Mouse (Mus musculus) stomach, embryonic 14.5 days (tissue): Measurements from ENCODE around the gene 1700001P01Rik. TPM values are rescaled to one million over a fixed set of nuclear protein-coding genes. Genes with fewer than 3 reads are reported as not detected.

Source experiments
- ATAC-seq: fragments of 200-750 bp; cut with Nextera tagmentation; 2 replicates; pipeline ENCODE4 v1.8.0; 2017; ENCODE audit warnings: low read depth, moderate TSS enrichment; ENCODE audit not compliant: insufficient number of reproducible peaks, insufficient read depth, low FRiP score
- H3K27ac ChIP-seq: fragments of 300-500 bp; sonication (generic); 2 replicates; pipeline ENCODE4 v1.5.1; 2014; ENCODE audit warnings: mild to moderate bottlenecking, low read length, moderate library complexity, mixed read lengths
- H3K27me3 ChIP-seq: fragments of 300-500 bp; sonication (generic); 2 replicates; pipeline ENCODE4 v1.6.1; 2014; ENCODE audit warnings: low read length, control low read depth, mixed read lengths; ENCODE audit not compliant: control insufficient read depth, insufficient read depth
- H3K36me3 ChIP-seq: fragments of 300-500 bp; sonication (generic); 2 replicates; pipeline ENCODE4 v1.6.1; 2014; ENCODE audit warnings: mild to moderate bottlenecking, control low read depth, low read length, moderate library complexity, mixed read lengths; ENCODE audit not compliant: control insufficient read depth, insufficient read depth
- H3K4me1 ChIP-seq: fragments of 300-500 bp; sonication (generic); 2 replicates; pipeline ENCODE4 v1.6.1; 2014; ENCODE audit warnings: low read length, control low read depth, mixed read lengths; ENCODE audit not compliant: control insufficient read depth, insufficient read depth
- H3K4me2 ChIP-seq: fragments of 300-500 bp; sonication (generic); replicated peaks from 2 replicates; pipeline ENCODE4 v1.6.1; 2014; ENCODE audit warnings: low read depth, low read length, control low read depth
- H3K4me3 ChIP-seq: fragments of 300-500 bp; sonication (generic); 2 replicates; pipeline ENCODE4 v1.5.1; 2014; ENCODE audit warnings: low read depth, low read length, control low read depth
- H3K9ac ChIP-seq: fragments of 300-500 bp; sonication (generic); replicated peaks from 2 replicates; pipeline ENCODE4 v1.6.1; 2014; ENCODE audit warnings: low read depth, mild to moderate bottlenecking, control low read depth, low read length, moderate library complexity, mixed read lengths
- H3K9me3 ChIP-seq: fragments of 300-500 bp; sonication (generic); 2 replicates; pipeline ENCODE4 v1.6.1; 2016; ENCODE audit warnings: low read depth, low read length, control low read depth; ENCODE audit not compliant: control insufficient read depth
- WGBS: fragments of 180-500 bp; shearing (Covaris S2); extraction: QIAGEN DNeasy Blood & Tissue Kit; methylation state at CpG from one replicate; pipeline ENCODE4 v1.1.7; 2014; 5-methylcytosine and 5-hydroxymethylcytosine counted together
- polyA plus RNA-seq: library from polyadenylated mRNA; unstranded; fragments of >200 nt; fragmentation: Nextera tagmentation; extraction: Ambion mirVana; gene quantifications from 2 replicates; pipeline ENCODE4 v1.2.1, GENCODE M21; 2014

1700001P01Rik gene
- polyA plus RNA-seq, 1 experiment from 2014 or later = 0.43 TPM

- Histone ChIP-seq H3K4me3 (peak overlapping the region; percentile 86), H3K9ac (peak overlapping the region; percentile 86; the same call in 1 of the 2 replicates), H3K4me2 (peak overlapping the region; percentile 89), H3K27ac (peak overlapping the region; percentile 97), H3K36me3 (no peaks in the 10 kb centered on the region), H3K4me1 (peaks cover 50% of the 10 kb centered on the region), H3K9me3 (no peaks in the 10 kb centered on the region), H3K27me3 (no peaks in the 10 kb centered on the region)
- ATAC-seq = no peak
- WGBS = 20% methylated on average over 8 of the region's 8 CpGs
Observed at GRCm38 (mm10) chr11:97801409-97802193, 25.9 kb upstream of the 1700001P01Rik start.

GRCm38 (mm10) chr11:97800691-97801408, 25.1 kb upstream of the 1700001P01Rik start:
- 2% methylated on average over 17 of the region's 17 CpGs for WGBS
- H3K36me3 ChIP-seq = no peaks in the 10 kb centered on the region
- H3K4me1 ChIP-seq = peaks cover 43% of the 10 kb centered on the region
- H3K27me3 ChIP-seq = no peaks in the 10 kb centered on the region
- H3K4me3 ChIP-seq = peak overlapping the region; percentile 86
- no peaks in the 10 kb centered on the region for H3K9me3 ChIP-seq
- ATAC-seq = no peak
- peak overlapping the region; percentile 86 for H3K9ac ChIP-seq
- H3K27ac ChIP-seq = peak overlapping the region; percentile 97
- H3K4me2 ChIP-seq = peak overlapping the region; percentile 89

DNA sequence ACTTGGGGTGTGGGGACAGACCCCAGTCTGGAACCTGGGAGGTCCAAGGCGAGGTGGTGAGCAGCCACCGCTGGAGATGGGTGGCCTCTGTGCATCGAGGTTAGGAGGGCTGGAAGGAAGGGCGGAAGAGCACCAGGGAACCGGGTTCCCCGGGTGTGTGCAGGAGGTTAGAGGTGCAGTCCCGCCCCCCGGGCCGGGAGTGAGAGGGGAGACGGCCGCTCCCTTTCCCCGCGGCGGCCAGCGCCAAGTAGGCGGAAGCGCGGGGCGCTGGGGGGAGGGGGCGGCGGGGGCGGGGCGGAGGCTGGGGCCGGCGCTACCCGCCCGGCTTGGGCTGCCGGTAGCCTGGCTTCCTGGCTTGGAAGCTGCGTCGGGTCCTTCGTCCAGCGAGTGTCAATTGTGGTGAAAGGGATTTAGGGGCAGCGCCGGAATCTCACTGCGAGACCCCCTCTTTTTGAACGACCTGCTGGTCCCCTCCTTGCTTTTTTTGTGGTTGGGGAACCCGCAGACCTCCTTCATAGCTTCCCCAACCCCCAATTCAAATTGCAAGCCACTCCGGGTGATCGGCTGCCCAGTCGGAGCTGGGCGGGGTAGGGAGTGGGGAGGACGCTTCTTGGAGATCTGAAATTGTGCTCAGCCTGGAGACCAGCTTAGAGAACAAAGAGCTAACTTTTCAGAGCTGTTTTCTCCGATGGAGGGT, 24.4 kb upstream of the 1700001P01Rik start:
- ATAC-seq = peak; percentile 65
- H3K9ac ChIP-seq = peak overlapping the region; percentile 86
- H3K4me3 ChIP-seq = peak overlapping the region; percentile 86
- WGBS = under 1% methylated on average over 28 of the region's 43 CpGs
- H3K36me3 ChIP-seq = no peaks in the 10 kb centered on the region
- H3K9me3 ChIP-seq = no peaks in the 10 kb centered on the region
- peak overlapping the region; percentile 97 for H3K27ac ChIP-seq
- peaks cover 36% of the 10 kb centered on the region for H3K4me1 ChIP-seq
- no peaks in the 10 kb centered on the region for H3K27me3 ChIP-seq
- H3K4me2 ChIP-seq = peak overlapping the region; percentile 89

DNA sequence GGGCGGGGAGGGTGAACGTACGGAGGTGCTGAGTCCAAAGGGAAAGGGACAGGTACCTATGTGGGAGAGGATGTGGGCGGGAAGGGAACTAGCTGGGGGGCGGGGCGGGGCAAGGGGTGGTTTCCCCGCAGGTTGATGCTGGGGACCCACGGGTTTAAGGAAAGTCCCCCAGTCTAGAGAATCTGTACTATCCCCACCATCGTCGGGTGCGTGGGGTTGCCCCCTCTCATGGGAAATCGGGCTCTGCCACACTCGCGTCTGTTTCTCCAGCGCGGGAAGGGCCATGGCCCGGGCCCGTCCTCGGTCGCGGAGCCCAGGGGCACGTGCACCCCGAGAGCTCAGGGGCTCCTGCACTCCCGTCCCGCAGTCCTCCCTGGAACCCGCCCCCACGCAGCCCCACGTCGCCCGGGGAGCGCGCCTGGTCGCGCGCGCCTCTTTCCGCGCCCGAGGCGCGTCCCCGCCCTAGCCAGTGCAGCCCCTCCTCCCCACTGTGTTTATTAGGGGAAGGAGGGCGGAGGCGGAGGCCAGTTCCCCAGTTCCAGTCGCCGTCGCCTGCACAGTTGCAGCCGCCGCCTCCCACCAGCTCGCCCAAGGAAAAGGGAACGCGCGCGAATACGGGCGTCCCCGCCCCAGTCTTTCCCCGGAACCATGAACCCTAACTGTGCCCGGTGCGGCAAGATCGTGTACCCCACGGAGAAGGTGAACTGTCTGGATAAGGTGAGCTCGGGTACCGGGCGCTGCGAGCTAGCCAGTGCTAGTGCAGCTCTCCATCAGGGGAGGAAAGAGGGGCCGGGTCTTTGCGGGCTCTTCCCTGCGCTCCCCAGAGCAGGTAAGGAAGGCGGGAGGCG, 23.7 kb upstream of the 1700001P01Rik start:
- Histone ChIP-seq H3K27ac (peak overlapping the region; percentile 97), H3K9ac (peak overlapping the region; percentile 86), H3K27me3 (no peaks in the 10 kb centered on the region), H3K4me3 (peak overlapping the region; percentile 86), H3K9me3 (no peaks in the 10 kb centered on the region), H3K4me1 (peaks cover 28% of the 10 kb centered on the region), H3K36me3 (no peaks in the 10 kb centered on the region), H3K4me2 (peak overlapping the region; percentile 89)
- under 1% methylated on average over 66 of the region's 71 CpGs for WGBS
- ATAC-seq = peak; percentile 69

- Histone ChIP-seq H3K4me1 (peaks cover 22% of the 10 kb centered on the region), H3K4me2 (peak within 1 kb of the TSS; percentile 89), H3K36me3 (no peaks in the 10 kb centered on the region), H3K4me3 (peak within 1 kb of the TSS; percentile 86), H3K9me3 (no peaks in the 10 kb centered on the region), H3K27me3 (no peaks in the 10 kb centered on the region), H3K27ac (peak within 1 kb of the TSS; percentile 97), H3K9ac (peak within 1 kb of the TSS; percentile 86)
- under 1% methylated on average over 11 of the region's 11 CpGs for WGBS
- ATAC-seq = peak; percentile 46
Observed at GRCm38 (mm10) chr11:97798782-97799145, 23.0 kb upstream of the 1700001P01Rik start, which contains the start of gene Lasp1. Gene Lasp1 (plus strand): TSS chr11:97799000.

DNA sequence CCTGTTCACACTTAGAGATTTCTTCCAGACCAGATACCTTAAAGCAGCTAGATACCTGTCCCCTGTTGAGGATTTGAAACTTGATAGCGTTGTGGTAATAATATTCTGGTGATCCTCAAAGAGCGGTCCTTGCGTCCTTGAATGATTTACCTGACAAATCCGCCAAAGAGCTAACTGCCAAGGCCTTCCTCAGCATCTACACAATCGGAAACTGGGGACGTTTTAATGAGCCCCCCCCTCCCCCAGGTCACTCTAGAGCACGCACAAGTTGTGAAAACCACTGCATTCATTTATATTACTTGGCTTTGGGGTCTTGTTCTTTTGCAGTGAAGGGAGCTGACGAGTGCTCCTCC, 22.3 kb upstream of the 1700001P01Rik start:
- no peak for ATAC-seq
- Histone ChIP-seq H3K9ac (no peak overlapping the region), H3K4me3 (no peak overlapping the region), H3K27me3 (no peaks in the 10 kb centered on the region), H3K9me3 (no peaks in the 10 kb centered on the region), H3K4me1 (peaks cover 21% of the 10 kb centered on the region), H3K27ac (no peak overlapping the region), H3K36me3 (no peaks in the 10 kb centered on the region), H3K4me2 (peak overlapping the region; percentile 89; the same call in 1 of the 2 replicates)
- WGBS = 42% methylated on average over 8 of the region's 8 CpGs

DNA sequence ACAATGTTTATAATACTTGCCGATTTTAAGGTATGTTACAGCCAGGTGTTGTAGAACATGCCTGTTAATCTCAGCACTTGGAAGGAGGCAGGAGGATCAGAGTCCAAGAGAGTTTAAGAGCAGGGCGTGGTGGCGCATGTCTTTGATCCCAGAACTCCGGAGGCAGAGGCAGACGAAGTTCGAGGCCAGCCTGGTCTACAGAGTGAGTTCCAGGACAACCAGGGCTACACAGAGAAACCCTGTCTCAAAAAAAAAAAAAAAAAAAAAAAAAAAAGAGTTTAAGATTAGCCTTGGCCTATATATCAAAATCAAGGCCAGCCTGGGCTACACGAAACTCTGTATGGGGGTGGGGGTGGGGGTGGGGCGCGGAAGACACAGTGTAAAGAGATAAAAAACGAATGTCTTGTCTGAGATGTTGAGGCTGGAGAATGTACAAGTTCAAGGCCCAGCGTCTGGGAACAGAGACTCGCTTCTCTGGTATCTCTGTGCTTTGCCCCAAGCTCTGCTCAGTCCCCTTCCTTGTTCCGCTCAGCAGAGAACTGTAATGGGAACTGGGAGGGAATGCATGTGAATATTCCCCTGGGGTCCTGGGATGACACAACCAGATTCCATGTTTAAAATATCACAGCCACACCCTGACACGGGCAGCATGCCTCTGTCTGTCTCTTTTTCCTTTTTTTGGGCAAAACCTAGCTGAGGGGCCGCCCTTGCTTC, 21.8 kb upstream of the 1700001P01Rik start:
- Histone ChIP-seq H3K4me1 (peaks cover 16% of the 10 kb centered on the region), H3K4me3 (no peak overlapping the region), H3K27ac (no peak overlapping the region), H3K4me2 (no peak overlapping the region), H3K9me3 (no peaks in the 10 kb centered on the region), H3K36me3 (no peaks in the 10 kb centered on the region), H3K27me3 (no peaks in the 10 kb centered on the region), H3K9ac (no peak overlapping the region)
- no peak for ATAC-seq
- WGBS = 64% methylated on average over 15 of the region's 15 CpGs
